Mouse (Mus musculus) forebrain, postnatal 0 days (tissue): Measurements from ENCODE around the gene Myo3a. TPM values are rescaled to one million over a fixed set of nuclear protein-coding genes. Genes with fewer than 3 reads are reported as not detected.

Source experiments
- ATAC-seq: fragments of 200-750 bp; cut with Nextera tagmentation; 2 replicates; pipeline ENCODE4 v1.8.0; 2017; ENCODE audit warnings: mild to moderate bottlenecking, moderate library complexity
- DNase-seq: peaks from one replicate; pipeline ENCODE4 v3.0.0-alpha.2; 2015
- H3K27ac ChIP-seq: fragments of 300-500 bp; sonication (generic); 2 replicates; pipeline ENCODE4 v1.5.1; 2014; ENCODE audit warnings: low read depth, mild to moderate bottlenecking, antibody characterized with exemption, low read length, moderate library complexity, mixed read lengths
- H3K27me3 ChIP-seq: fragments of 300-500 bp; sonication (generic); 2 replicates; pipeline ENCODE4 v1.6.1; 2014; ENCODE audit warnings: mild to moderate bottlenecking, low read length, mixed read lengths; ENCODE audit not compliant: insufficient read depth
- H3K36me3 ChIP-seq: fragments of 300-500 bp; sonication (generic); 2 replicates; pipeline ENCODE4 v1.6.1; 2014; ENCODE audit warnings: mild to moderate bottlenecking, moderate library complexity; ENCODE audit not compliant: insufficient read depth
- H3K4me1 ChIP-seq: fragments of 300-500 bp; sonication (generic); 2 replicates; pipeline ENCODE4 v1.6.1; 2014; ENCODE audit warnings: antibody characterized with exemption; ENCODE audit not compliant: insufficient read depth
- H3K4me2 ChIP-seq: fragments of 300-500 bp; sonication (generic); 2 replicates; pipeline ENCODE4 v1.6.1; 2014; ENCODE audit warnings: low read depth, mild to moderate bottlenecking, moderate library complexity
- H3K4me3 ChIP-seq: fragments of 300-500 bp; sonication (generic); 2 replicates; pipeline ENCODE4 v1.5.1; 2014; ENCODE audit warnings: low read depth, low read length, mixed read lengths
- H3K9ac ChIP-seq: fragments of 300-500 bp; sonication (generic); 2 replicates; pipeline ENCODE4 v1.6.1; 2014; ENCODE audit warnings: mild to moderate bottlenecking
- H3K9me3 ChIP-seq: fragments of 300-500 bp; sonication (generic); 2 replicates; pipeline ENCODE4 v1.6.1; 2016; ENCODE audit warnings: low read length
- CTCF ChIP-seq: sonication (generic); IDR thresholded peaks from 2 replicates; pipeline ENCODE4 v1.5.1; 2016; ENCODE audit warnings: antibody characterized with exemption, control low read depth, low read depth
- WGBS: fragments of 180-500 bp; shearing (Covaris S2); extraction: QIAGEN DNeasy Blood & Tissue Kit; methylation state at CpG from one replicate; pipeline ENCODE4 v1.1.7; 2014; 5-methylcytosine and 5-hydroxymethylcytosine counted together
- microRNA-seq, 2 experiments: library from miRNA; unstranded; fragments of <30 nt; microRNA quantifications; one replicate each; pipeline ENCODE4; 2016
- polyA plus RNA-seq: library from polyadenylated mRNA; unstranded; fragments of >200 nt; fragmentation: Nextera tagmentation; extraction: Ambion mirVana; gene quantifications from 2 replicates; pipeline ENCODE4 v1.2.1, GENCODE M21; 2015
- total RNA-seq: library from RNA; depleted of rRNA; stranded (reverse); fragments of >200 nt; gene quantifications from 2 replicates; pipeline ENCODE4 v1.2.3, GENCODE M21; 2014

Gene Myo3a
- total and polyA plus RNA-seq, 2 experiments from 2014 or later = not detected

- H3K27ac ChIP-seq = peak overlapping the region; percentile 94
- 0 out of 2 replicates have a peak, but pooled peaks cover 3% of the 10 kb centered on the region for H3K4me1 ChIP-seq
- ATAC-seq (peak; percentile 49), DNase-seq (peak; percentile 64)
- TF ChIP-seq CTCF = no peak
- WGBS = 18% methylated on average over 3 of the region's 3 CpGs
- H3K4me2 ChIP-seq = peak overlapping the region; percentile 73
- peak overlapping the region; percentile 50 for H3K4me3 ChIP-seq
- H3K36me3 ChIP-seq = no peaks in the 10 kb centered on the region
- peak overlapping the region; percentile 69 for H3K9ac ChIP-seq
- H3K9me3 ChIP-seq = no peaks in the 10 kb centered on the region
- peaks cover 4% of the 10 kb centered on the region; the same call in 1 of the 2 replicates for H3K27me3 ChIP-seq
These were observed 399.9 kb downstream of the Myo3a start for GRCm38 (mm10) chr2:22627147-22627666.

- Histone ChIP-seq H3K4me2 (peak overlapping the region; percentile 73), H3K27me3 (peaks cover 4% of the 10 kb centered on the region; the same call in 1 of the 2 replicates), H3K4me3 (peak overlapping the region; percentile 50), H3K4me1 (0 out of 2 replicates have a peak, but pooled peaks cover 3% of the 10 kb centered on the region), H3K27ac (peak overlapping the region; percentile 94), H3K9me3 (no peaks in the 10 kb centered on the region), H3K9ac (peak overlapping the region; percentile 69), H3K36me3 (0 out of 2 replicates have a peak, but pooled peaks cover 5% of the 10 kb centered on the region)
- ATAC-seq = no peak
- DNase-seq = no peak
- 28% methylated on average over 5 of the region's 5 CpGs for WGBS
- TF ChIP-seq CTCF = no peak
These were observed 400.6 kb downstream of the Myo3a start for GRCm38 (mm10) chr2:22627819-22628432.

- TF ChIP-seq CTCF = peak; percentile 58
- H3K27me3 ChIP-seq = no peaks in the 10 kb centered on the region
- peaks cover 9% of the 10 kb centered on the region; the same call in 1 of the 2 replicates for H3K36me3 ChIP-seq
- ATAC-seq (0 out of 2 replicates have a peak, but pooled peaks have one; percentile 44), DNase-seq (no peak)
- no peak overlapping the region for H3K9ac ChIP-seq
- H3K4me3 ChIP-seq = no peak overlapping the region
- WGBS = 43% methylated on average over 8 of the region's 8 CpGs
- no peaks in the 10 kb centered on the region for H3K9me3 ChIP-seq
- 0 out of 2 replicates have a peak, but pooled peaks cover 3% of the 10 kb centered on the region for H3K4me1 ChIP-seq
- no peak overlapping the region for H3K27ac ChIP-seq
- no peak overlapping the region for H3K4me2 ChIP-seq
These were observed 407.5 kb downstream of the Myo3a start for GRCm38 (mm10) chr2:22634766-22635165.

DNA sequence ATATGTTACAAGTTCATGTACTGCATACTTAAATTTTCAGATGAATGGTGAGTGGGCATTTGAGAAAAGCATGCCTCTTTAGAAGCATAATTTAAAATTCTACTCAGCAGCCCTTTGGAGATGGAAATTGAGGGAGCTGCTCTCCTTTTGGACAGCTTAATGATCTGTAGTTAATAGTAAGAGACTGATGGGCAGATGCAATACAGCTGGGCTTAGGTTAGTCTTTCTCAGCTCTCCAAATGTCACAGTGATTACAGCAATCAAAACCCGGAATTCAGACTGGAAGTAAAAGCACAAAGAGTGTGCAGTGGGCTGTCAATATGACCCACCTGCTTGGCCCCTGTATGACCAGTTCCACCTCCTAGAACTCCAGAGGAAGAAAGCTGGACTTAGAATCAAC, 418.8 kb downstream of the Myo3a start:
- no peak for TF ChIP-seq CTCF
- no peak for DNase-seq

GRCm38 (mm10) chr2:22648394-22648793, 421.1 kb downstream of the Myo3a start:
- H3K9ac ChIP-seq = no peak overlapping the region
- no peak overlapping the region for H3K4me2 ChIP-seq
- peaks cover 7% of the 10 kb centered on the region; the same call in 1 of the 2 replicates for H3K4me1 ChIP-seq
- H3K9me3 ChIP-seq = no peaks in the 10 kb centered on the region
- DNase-seq (no peak), ATAC-seq (no peak)
- WGBS = 58% methylated on average over 1 of the region's 1 CpGs
- H3K4me3 ChIP-seq = no peak overlapping the region
- H3K27ac ChIP-seq = no peak overlapping the region
- no peaks in the 10 kb centered on the region for H3K27me3 ChIP-seq
- H3K36me3 ChIP-seq = 0 out of 2 replicates have a peak, but pooled peaks cover 2% of the 10 kb centered on the region
- TF ChIP-seq CTCF = no peak

More for the DNA sequence above, 418.8 kb downstream of the Myo3a start:
- Histone ChIP-seq H3K4me2 (no peak overlapping the region), H3K4me3 (no peak overlapping the region), H3K27ac (no peak overlapping the region), H3K9ac (no peak overlapping the region), H3K27me3 (no peaks in the 10 kb centered on the region), H3K9me3 (no peaks in the 10 kb centered on the region), H3K4me1 (peaks cover 7% of the 10 kb centered on the region; the same call in 1 of the 2 replicates), H3K36me3 (0 out of 2 replicates have a peak, but pooled peaks cover 2% of the 10 kb centered on the region)
- peak; percentile 32; the same call in 1 of the 2 replicates for ATAC-seq
- WGBS = 15% methylated on average over 1 of the region's 1 CpGs

- no peak for DNase-seq
- no peak overlapping the region for H3K4me2 ChIP-seq
- no peaks in the 10 kb centered on the region for H3K4me1 ChIP-seq
- no peak overlapping the region for H3K27ac ChIP-seq
- H3K27me3 ChIP-seq = no peaks in the 10 kb centered on the region
- no peak for TF ChIP-seq CTCF
- no peak for ATAC-seq
- H3K36me3 ChIP-seq = 0 out of 2 replicates have a peak, but pooled peaks cover 2% of the 10 kb centered on the region
- WGBS = 84% methylated on average over 4 of the region's 4 CpGs
- H3K9me3 ChIP-seq = no peaks in the 10 kb centered on the region
- no peak overlapping the region for H3K4me3 ChIP-seq
- no peak overlapping the region for H3K9ac ChIP-seq
These were observed 424.5 kb downstream of the Myo3a start for GRCm38 (mm10) chr2:22651826-22652225.

DNA sequence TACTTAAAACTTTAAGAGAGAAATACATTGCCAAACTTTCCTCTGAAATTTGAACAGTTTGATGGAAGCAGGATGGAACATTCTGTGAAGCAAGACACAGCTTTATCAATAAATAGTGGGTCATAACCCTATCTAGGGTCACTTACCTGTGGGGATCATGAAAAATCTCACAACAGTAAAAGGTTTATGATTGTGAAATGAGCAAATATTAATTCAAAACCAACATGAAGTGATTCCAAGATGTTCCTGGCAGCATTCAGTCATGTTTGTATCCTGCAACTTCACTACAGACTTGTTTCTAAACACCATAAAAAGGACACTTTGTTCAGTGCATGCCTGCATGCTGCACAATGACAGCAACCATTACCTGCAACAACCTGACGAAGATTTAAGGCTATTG, 436.4 kb downstream of the Myo3a start:
- ATAC-seq (no peak), DNase-seq (no peak)
- Histone ChIP-seq H3K9me3 (no peaks in the 10 kb centered on the region), H3K4me2 (no peak overlapping the region), H3K27me3 (no peaks in the 10 kb centered on the region), H3K4me3 (no peak overlapping the region), H3K36me3 (peaks cover 3% of the 10 kb centered on the region; the same call in 1 of the 2 replicates), H3K27ac (no peak overlapping the region), H3K4me1 (no peaks in the 10 kb centered on the region), H3K9ac (no peak overlapping the region)
- TF ChIP-seq CTCF = no peak
- WGBS = 67% methylated on average over 1 of the region's 1 CpGs

Small RNAs within 50 kb of the gene (microRNA-seq; reads per million reads assigned to microRNA genes)
- 0 reads per million in 2 experiments for gene Gm23636
- gene Mir3967 = 0 reads per million in 2 experiments
